Mouse (Mus musculus) cerebellum, postnatal 10 days (tissue): Measurements from ENCODE around the gene Lemd2.
A peak's percentile ranks its signal among the peaks of the same experiment; 100 is the strongest.

ENCODE experiments used
- DNase-seq, 2 experiments: peaks; one replicate each; pipeline ENCODE4 v3.0.0; 2021; ENCODE audit warnings: mixed read lengths in 2 of 2

The Lemd2 gene

GRCm38 (mm10) chr17:27204075-27204909 is at the start of gene Lemd2:
Lemd2 (minus strand) TSS chr17:27204469.
- DNase-seq = peak; percentile 97 to 98

GRCm38 (mm10) chr17:27251150-27251549 is 46.9 kb upstream of the Lemd2 start:
- no peak for DNase-seq

- peak; percentile 70 to 71 for DNase-seq
These were observed 46.2 kb upstream of the Lemd2 start for GRCm38 (mm10) chr17:27250461-27250860.

- DNase-seq = peak; percentile 88 to 92
These were observed 44.8 kb upstream of the Lemd2 start for GRCm38 (mm10) chr17:27249073-27249472.

- peak; percentile 81 to 93 for DNase-seq
These were observed 43.6 kb upstream of the Lemd2 start for GRCm38 (mm10) chr17:27247680-27248386.

- DNase-seq = peak; percentile 69 to 83
These were observed 41.6 kb upstream of the Lemd2 start for GRCm38 (mm10) chr17:27245851-27246381.

- DNase-seq = peak; percentile 41 to 50
These were observed 40.6 kb upstream of the Lemd2 start for GRCm38 (mm10) chr17:27244912-27245311.

GRCm38 (mm10) chr17:27242194-27243189 is 38.2 kb upstream of the Lemd2 start:
- peak; percentile 95 to 96 for DNase-seq

- peak; percentile 100 for DNase-seq
These were observed 36.5 kb upstream of the Lemd2 start for GRCm38 (mm10) chr17:27240556-27241457.

- DNase-seq = peak; percentile 80 to 87
These were observed 35.7 kb upstream of the Lemd2 start for GRCm38 (mm10) chr17:27239941-27240340.

- no peak for DNase-seq
These were observed 34.4 kb upstream of the Lemd2 start for GRCm38 (mm10) chr17:27238637-27239036.

GRCm38 (mm10) chr17:27237731-27238130 is 33.5 kb upstream of the Lemd2 start:
- DNase-seq = no peak

GRCm38 (mm10) chr17:27233298-27233697 is 29.0 kb upstream of the Lemd2 start:
- DNase-seq = peak in 1 of 2 experiments; percentile 48

GRCm38 (mm10) chr17:27232176-27232575 is 27.9 kb upstream of the Lemd2 start:
- DNase-seq = no peak

GRCm38 (mm10) chr17:27231586-27231985 is 27.3 kb upstream of the Lemd2 start:
- peak in 1 of 2 experiments; percentile 61 for DNase-seq

- DNase-seq = peak in 1 of 2 experiments; percentile 74
These were observed 26.9 kb upstream of the Lemd2 start for GRCm38 (mm10) chr17:27231146-27231503.

- DNase-seq = no peak
These were observed 26.3 kb upstream of the Lemd2 start for GRCm38 (mm10) chr17:27230455-27231145.

GRCm38 (mm10) chr17:27229710-27230454 is 25.6 kb upstream of the Lemd2 start:
- no peak for DNase-seq

- peak; percentile 91 to 97 for DNase-seq
These were observed 24.1 kb upstream of the Lemd2 start for GRCm38 (mm10) chr17:27228216-27228915.
